10 mouse cellular contexts compared by ENCODE assay signal in the genomic region with DNA sequence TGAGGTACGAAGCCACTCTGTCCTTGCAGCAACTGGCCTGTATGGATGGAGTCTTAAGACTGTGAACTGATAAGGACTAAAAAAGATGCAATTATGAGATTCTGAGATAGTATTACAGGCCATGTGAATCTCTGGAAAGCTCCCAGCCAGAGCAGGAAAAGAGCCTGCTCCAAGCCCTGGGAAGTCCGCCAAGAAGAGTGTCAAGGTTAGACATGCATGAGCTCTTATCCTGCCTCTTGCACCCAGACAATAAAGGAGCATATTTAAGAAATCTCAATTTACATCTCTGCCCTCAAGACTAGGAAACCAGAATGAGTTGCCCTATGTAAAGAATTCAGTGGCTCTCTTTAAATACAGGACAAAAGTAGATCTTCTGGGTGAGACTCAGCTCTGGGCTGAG.
DNase-seq lines count a peak whose midpoint lies in the region; ATAC-seq and TF ChIP-seq lines count a peak whose summit lies in the region.
"Had no signal": no experiment of that assay in that cellular context is flagged by ENCODE, and none has a peak within 500 bp of the region (broad histone marks: within the 10 kb centered on the region; RNA-seq: fewer than 3 reads in every experiment).

No protein-coding gene starts in this region.

- no peak for TF ChIP-seq CTCF in hindbrain, postnatal 0 days (IDR thresholded peaks at IDR 0.05; ENCODE audit: low read depth)

- no peak for TF ChIP-seq POLR2A in myocyte (IDR thresholded peaks at IDR 0.05; ENCODE audit: insufficient read length, low read depth)

- DNase-seq in embryonic facial prominence, embryonic 14.5 days (ENCODE audit: low spot score) = peak; percentile 87
- no peak for DNase-seq in embryonic facial prominence, embryonic 10.5 days (ENCODE audit: low spot score)
- DNase-seq in hindbrain, postnatal 0 days (ENCODE audit: low spot score) = peak; percentile 74
- DNase-seq in hindbrain, embryonic 10.5 days (ENCODE audit: low spot score) = no peak
- peak; percentile 26 to 32 for DNase-seq in right cerebral cortex, postnatal 10 days (ENCODE audit: low spot score in 2 of 2)
- no peak for DNase-seq in right cerebral cortex, postnatal 14 days
- no peak for DNase-seq in layer of hippocampus, postnatal 14 days (ENCODE audit: low spot score in 2 of 2)

- H3K36me3 ChIP-seq in embryonic facial prominence, embryonic 14.5 days (ENCODE audit: control insufficient read depth, insufficient read depth, low read length) = no peaks in the 10 kb centered on the region
- no peaks in the 10 kb centered on the region for H3K36me3 ChIP-seq in embryonic facial prominence, embryonic 10.5 days (replicated peaks)
- no peaks in the 10 kb centered on the region for H3K36me3 ChIP-seq in hindbrain, postnatal 0 days (ENCODE audit: insufficient read depth, low read length)
- H3K36me3 ChIP-seq in hindbrain, embryonic 10.5 days = no peaks in the 10 kb centered on the region
- no peaks in the 10 kb centered on the region for H3K36me3 ChIP-seq in myocyte (ENCODE audit: control insufficient read depth, insufficient read depth)
- H3K36me3 ChIP-seq: intestine, embryonic 15.5 days; limb, embryonic 13.5 days had no signal

- H3K27ac ChIP-seq in embryonic facial prominence, embryonic 14.5 days (replicated peaks; ENCODE audit: low read depth, low read length) = no peak overlapping the region
- H3K27ac ChIP-seq in embryonic facial prominence, embryonic 10.5 days (replicated peaks) = no peak overlapping the region
- no peak overlapping the region for H3K27ac ChIP-seq in hindbrain, postnatal 0 days
- H3K27ac ChIP-seq in hindbrain, embryonic 10.5 days = no peak overlapping the region
- H3K27ac ChIP-seq: intestine, embryonic 15.5 days; limb, embryonic 13.5 days had no signal

- H3K27me3 ChIP-seq in embryonic facial prominence, embryonic 14.5 days (replicated peaks; ENCODE audit: control insufficient read depth, insufficient read depth, low read length) = no peaks in the 10 kb centered on the region
- H3K27me3 ChIP-seq in embryonic facial prominence, embryonic 10.5 days (replicated peaks; ENCODE audit: low read depth, poor library complexity, severe bottlenecking) = no peaks in the 10 kb centered on the region
- H3K27me3 ChIP-seq in hindbrain, postnatal 0 days (ENCODE audit: insufficient read depth, low read length) = no peaks in the 10 kb centered on the region
- H3K27me3 ChIP-seq in hindbrain, embryonic 10.5 days (ENCODE audit: insufficient read depth, poor library complexity, severe bottlenecking) = no peaks in the 10 kb centered on the region
- H3K27me3 ChIP-seq in myocyte (ENCODE audit: control insufficient read depth, insufficient read depth, insufficient read length) = no peaks in the 10 kb centered on the region
- H3K27me3 ChIP-seq: intestine, embryonic 15.5 days; limb, embryonic 13.5 days had no signal

- H3ac ChIP-seq in myocyte (ENCODE audit: control insufficient read depth, insufficient read length) = no peak overlapping the region

- no peaks in the 10 kb centered on the region for H3K4me1 ChIP-seq in embryonic facial prominence, embryonic 14.5 days (ENCODE audit: control insufficient read depth, insufficient read depth, low read length)
- H3K4me1 ChIP-seq in embryonic facial prominence, embryonic 10.5 days = no peaks in the 10 kb centered on the region
- H3K4me1 ChIP-seq in hindbrain, postnatal 0 days (ENCODE audit: insufficient read depth, low read length) = no peaks in the 10 kb centered on the region
- H3K4me1 ChIP-seq in hindbrain, embryonic 10.5 days (replicated peaks) = no peaks in the 10 kb centered on the region
- H3K4me1 ChIP-seq: intestine, embryonic 15.5 days; limb, embryonic 13.5 days had no signal

- no peaks in the 10 kb centered on the region for H3K9me3 ChIP-seq in embryonic facial prominence, embryonic 14.5 days (ENCODE audit: control insufficient read depth, low read length)
- no peaks in the 10 kb centered on the region for H3K9me3 ChIP-seq in embryonic facial prominence, embryonic 10.5 days
- no peaks in the 10 kb centered on the region for H3K9me3 ChIP-seq in hindbrain, postnatal 0 days (ENCODE audit: low read length)
- H3K9me3 ChIP-seq in hindbrain, embryonic 10.5 days = no peaks in the 10 kb centered on the region
- H3K9me3 ChIP-seq: intestine, embryonic 15.5 days; limb, embryonic 13.5 days had no signal

- peak; percentile 86; the same call in 1 of the 2 replicates for ATAC-seq in embryonic facial prominence, embryonic 14.5 days (ENCODE audit: low read depth)
- ATAC-seq in hindbrain, postnatal 0 days = peak; percentile 70; the same call in 1 of the 2 replicates
- ATAC-seq: intestine, embryonic 15.5 days had no signal

- 70% methylated on average over 2 of the region's 2 CpGs for WGBS in embryonic facial prominence, embryonic 14.5 days
- WGBS in embryonic facial prominence, embryonic 10.5 days = 92% methylated on average over 2 of the region's 2 CpGs
- WGBS in hindbrain, postnatal 0 days = 67% methylated on average over 2 of the region's 2 CpGs
- WGBS in hindbrain, embryonic 10.5 days = 87% methylated on average over 2 of the region's 2 CpGs

- H3K9ac ChIP-seq in embryonic facial prominence, embryonic 14.5 days (ENCODE audit: low read depth, low read length) = no peak overlapping the region
- no peak overlapping the region for H3K9ac ChIP-seq in hindbrain, postnatal 0 days (replicated peaks; ENCODE audit: low read length)
- H3K9ac ChIP-seq: intestine, embryonic 15.5 days; limb, embryonic 13.5 days had no signal

- H3K4me2 ChIP-seq in embryonic facial prominence, embryonic 14.5 days (ENCODE audit: low read depth, low read length) = no peak overlapping the region
- no peak overlapping the region for H3K4me2 ChIP-seq in hindbrain, postnatal 0 days (ENCODE audit: low read depth, low read length)
- H3K4me2 ChIP-seq in myocyte (ENCODE audit: low read depth) = peak overlapping the region; percentile 42
- H3K4me2 ChIP-seq: intestine, embryonic 15.5 days; limb, embryonic 13.5 days had no signal

- no peak overlapping the region for H3K4me3 ChIP-seq in embryonic facial prominence, embryonic 14.5 days (ENCODE audit: low read depth, low read length)
- H3K4me3 ChIP-seq in embryonic facial prominence, embryonic 10.5 days = no peak overlapping the region
- no peak overlapping the region for H3K4me3 ChIP-seq in hindbrain, postnatal 0 days (ENCODE audit: low read length)
- H3K4me3 ChIP-seq in hindbrain, embryonic 10.5 days = no peak overlapping the region
- H3K4me3 ChIP-seq in myocyte = no peak overlapping the region
- H3K4me3 ChIP-seq: intestine, embryonic 15.5 days; limb, embryonic 13.5 days had no signal

- no peaks in the 10 kb centered on the region for H3K79me2 ChIP-seq in myocyte (ENCODE audit: control insufficient read depth, insufficient read depth)

TF ChIP-seq in myocyte, 11 proteins besides CTCF, POLR2A, EP300 and RAD21:
- TF ChIP-seq E2F4 (IDR thresholded peaks at IDR 0.05; ENCODE audit: insufficient read depth) (no peak), REST (IDR thresholded peaks at IDR 0.05; ENCODE audit: insufficient read depth, insufficient read length) (no peak), TCF3 (IDR thresholded peaks at IDR 0.05; ENCODE audit: insufficient read length, low read depth) (no peak), SRF (IDR thresholded peaks at IDR 0.05; ENCODE audit: control insufficient read depth, insufficient read length, low read depth) (no peak), MYOG (IDR thresholded peaks at IDR 0.05; ENCODE audit: control insufficient read depth in 1 of 3, insufficient read depth in 1 of 3, insufficient read length in 2 of 3, low read depth in 2 of 3) (no peak), TCF12 (IDR thresholded peaks at IDR 0.05; ENCODE audit: insufficient read depth, poor library complexity, severe bottlenecking) (no peak), USF1 (IDR thresholded peaks at IDR 0.05; ENCODE audit: low read depth) (no peak), MAX (IDR thresholded peaks at IDR 0.05; ENCODE audit: low read depth) (no peak), CEBPB (IDR thresholded peaks at IDR 0.05; ENCODE audit: insufficient read depth, poor library complexity, severe bottlenecking) (no peak), POLR2AphosphoS2 (IDR thresholded peaks at IDR 0.05; ENCODE audit: insufficient read length, low read depth) (no peak), MYOD1 (IDR thresholded peaks at IDR 0.05; ENCODE audit: control insufficient read depth in 1 of 3, insufficient read length in 2 of 3, low read depth in 2 of 3) (no peak)

Comparison
In these comparisons a context has a peak if more than half of its experiments do, and no peak if none do; other contexts are left out.
1. DNase-seq: peak in embryonic facial prominence, embryonic 14.5 days (single experiment), hindbrain, postnatal 0 days (single experiment) and right cerebral cortex, postnatal 10 days (2 of 2); none in embryonic facial prominence, embryonic 10.5 days (single experiment), hindbrain, embryonic 10.5 days (single experiment), right cerebral cortex, postnatal 14 days (single experiment) and layer of hippocampus, postnatal 14 days (0 of 2).